Mouse (Mus musculus) liver, embryonic 16.5 days (tissue): Measurements from ENCODE around the gene Mymk. TPM values are rescaled to one million over a fixed set of nuclear protein-coding genes. Genes with fewer than 3 reads are reported as not detected.

Experiments
- ATAC-seq: fragments of 200-750 bp; cut with Nextera tagmentation; 2 replicates; pipeline ENCODE4 v1.8.0; 2017; ENCODE audit warnings: low read depth, mild to moderate bottlenecking, moderate number of reproducible peaks, moderate library complexity
- H3K27ac ChIP-seq: fragments of 300-500 bp; sonication (generic); 2 replicates; pipeline ENCODE4 v1.5.1; 2014; ENCODE audit warnings: mild to moderate bottlenecking, low read length
- H3K27me3 ChIP-seq: fragments of 300-500 bp; sonication (generic); 2 replicates; pipeline ENCODE4 v1.6.1; 2014; ENCODE audit warnings: low read depth, low read length, mixed read lengths; ENCODE audit not compliant: control insufficient read depth, insufficient read depth
- H3K36me3 ChIP-seq: fragments of 300-500 bp; sonication (generic); 2 replicates; pipeline ENCODE4 v1.6.1; 2014; ENCODE audit warnings: mild to moderate bottlenecking; ENCODE audit not compliant: control insufficient read depth, insufficient read depth
- H3K4me1 ChIP-seq: fragments of 300-500 bp; sonication (generic); 2 replicates; pipeline ENCODE4 v1.6.1; 2014; ENCODE audit warnings: low read depth, low read length, mixed read lengths; ENCODE audit not compliant: control insufficient read depth
- H3K4me2 ChIP-seq: fragments of 300-500 bp; sonication (generic); 2 replicates; pipeline ENCODE4 v1.6.1; 2014; ENCODE audit warnings: low read depth, low read length, mixed read lengths
- H3K4me3 ChIP-seq: fragments of 300-500 bp; sonication (generic); 2 replicates; pipeline ENCODE4 v1.5.1; 2014; ENCODE audit warnings: low read depth, mild to moderate bottlenecking, low read length
- H3K9ac ChIP-seq: fragments of 300-500 bp; sonication (generic); 2 replicates; pipeline ENCODE4 v1.6.1; 2014; ENCODE audit warnings: low read depth, low read length
- H3K9me3 ChIP-seq: fragments of 300-500 bp; sonication (generic); replicated peaks from 2 replicates; pipeline ENCODE4 v1.6.1; 2016; ENCODE audit warnings: low read length; ENCODE audit not compliant: control insufficient read depth
- WGBS: fragments of 180-500 bp; shearing (Covaris S2); extraction: QIAGEN DNeasy Blood & Tissue Kit; methylation state at CpG from one replicate; pipeline ENCODE4 v1.1.7; 2014; ENCODE audit not compliant: insufficient replicate concordance; 5-methylcytosine and 5-hydroxymethylcytosine counted together
- polyA plus RNA-seq: library from polyadenylated mRNA; unstranded; fragments of >200 nt; fragmentation: Nextera tagmentation; extraction: Ambion mirVana; gene quantifications from 2 replicates; pipeline ENCODE4 v1.2.1, GENCODE M21; 2015

Gene Mymk
- polyA plus RNA-seq, 1 experiment from 2014 or later = 2.8 TPM

DNA sequence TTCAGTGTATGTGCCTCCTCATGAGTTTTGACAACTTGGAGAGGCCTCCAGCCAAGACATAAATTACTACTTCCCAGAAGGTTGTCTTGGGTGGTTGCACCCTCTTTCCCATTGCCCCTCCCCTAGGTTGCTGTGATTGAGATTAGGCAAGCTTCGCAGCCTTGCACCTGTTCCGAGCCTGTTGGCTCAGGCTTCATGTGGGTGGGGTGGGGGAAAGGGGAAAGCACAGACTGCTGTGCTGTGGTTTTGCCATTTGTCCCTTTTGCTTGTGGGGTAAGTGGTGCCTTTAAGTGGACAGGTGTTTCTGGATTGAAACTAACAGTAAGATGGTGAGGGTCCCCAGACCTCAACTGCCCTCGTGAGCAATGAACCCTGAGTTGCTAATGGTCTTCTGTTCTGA, 36.0 kb downstream of the Mymk start:
- no peaks in the 10 kb centered on the region for H3K27me3 ChIP-seq
- H3K36me3 ChIP-seq = no peaks in the 10 kb centered on the region
- no peak overlapping the region for H3K4me3 ChIP-seq
- no peaks in the 10 kb centered on the region for H3K9me3 ChIP-seq
- 41% methylated on average over 3 of the region's 3 CpGs for WGBS
- H3K4me2 ChIP-seq = no peak overlapping the region
- no peaks in the 10 kb centered on the region for H3K4me1 ChIP-seq
- H3K9ac ChIP-seq = no peak overlapping the region
- no peak overlapping the region for H3K27ac ChIP-seq
- ATAC-seq = no peak

DNA sequence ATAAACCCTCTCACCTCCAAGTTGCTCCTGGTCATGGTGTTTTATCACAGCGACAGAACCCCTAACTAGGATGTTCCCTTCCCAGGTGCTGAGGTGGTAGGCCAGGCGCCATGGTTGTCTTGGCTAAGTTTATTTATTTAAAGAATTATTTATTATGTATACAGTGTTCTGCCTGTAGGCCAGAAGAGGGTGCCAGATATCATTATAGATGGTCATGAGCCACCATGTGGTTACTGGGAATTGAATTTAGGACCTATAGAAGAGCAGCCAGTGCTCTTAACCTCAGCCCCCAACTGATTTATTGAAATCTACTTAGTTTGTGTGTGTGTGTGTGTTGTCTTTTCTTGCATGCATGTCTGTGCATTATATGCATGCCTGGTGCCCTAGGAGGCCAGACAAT, 39.6 kb downstream of the Mymk start:
- H3K27me3 ChIP-seq = peaks cover 4% of the 10 kb centered on the region
- no peak overlapping the region for H3K9ac ChIP-seq
- WGBS = 49% methylated on average over 2 of the region's 2 CpGs
- H3K9me3 ChIP-seq = no peaks in the 10 kb centered on the region
- no peak for ATAC-seq
- H3K36me3 ChIP-seq = no peaks in the 10 kb centered on the region
- H3K4me2 ChIP-seq = no peak overlapping the region
- H3K4me1 ChIP-seq = peaks cover 9% of the 10 kb centered on the region
- no peak overlapping the region for H3K4me3 ChIP-seq
- no peak overlapping the region for H3K27ac ChIP-seq

DNA sequence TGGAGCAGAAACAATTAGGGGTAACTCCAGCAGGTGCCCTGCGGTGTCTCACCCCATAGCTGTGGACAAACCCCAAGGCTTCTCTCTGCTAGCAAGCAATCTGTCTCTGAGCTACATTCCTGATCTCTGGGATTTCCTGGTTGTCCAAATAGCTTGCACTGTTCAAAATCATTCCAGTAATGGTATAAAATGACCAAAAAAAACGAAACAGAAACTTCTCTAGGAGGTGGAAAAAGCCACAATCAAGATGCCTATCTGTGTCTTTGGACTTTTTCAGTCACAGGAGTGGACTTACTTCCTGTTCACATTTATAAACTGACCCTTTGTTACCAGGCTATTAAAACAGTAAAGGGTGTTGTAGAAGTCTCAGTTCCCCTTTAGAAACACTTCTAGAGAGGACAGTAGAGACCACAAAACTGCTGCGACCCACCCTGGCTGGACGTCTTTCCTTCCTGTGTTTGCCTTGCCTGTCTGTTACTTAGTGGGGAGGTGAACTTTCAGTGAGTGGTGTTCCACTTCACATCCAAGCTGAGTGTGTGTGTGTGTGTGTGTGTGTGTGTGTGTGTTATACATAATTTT, 43.5 kb downstream of the Mymk start:
- peaks cover 5% of the 10 kb centered on the region for H3K27me3 ChIP-seq
- H3K27ac ChIP-seq = no peak overlapping the region
- 29% methylated on average over 4 of the region's 4 CpGs for WGBS
- no peak for ATAC-seq
- peaks cover 9% of the 10 kb centered on the region for H3K4me1 ChIP-seq
- no peaks in the 10 kb centered on the region for H3K36me3 ChIP-seq
- H3K9ac ChIP-seq = no peak overlapping the region
- no peaks in the 10 kb centered on the region for H3K9me3 ChIP-seq
- no peak overlapping the region for H3K4me2 ChIP-seq
- H3K4me3 ChIP-seq = no peak overlapping the region

DNA sequence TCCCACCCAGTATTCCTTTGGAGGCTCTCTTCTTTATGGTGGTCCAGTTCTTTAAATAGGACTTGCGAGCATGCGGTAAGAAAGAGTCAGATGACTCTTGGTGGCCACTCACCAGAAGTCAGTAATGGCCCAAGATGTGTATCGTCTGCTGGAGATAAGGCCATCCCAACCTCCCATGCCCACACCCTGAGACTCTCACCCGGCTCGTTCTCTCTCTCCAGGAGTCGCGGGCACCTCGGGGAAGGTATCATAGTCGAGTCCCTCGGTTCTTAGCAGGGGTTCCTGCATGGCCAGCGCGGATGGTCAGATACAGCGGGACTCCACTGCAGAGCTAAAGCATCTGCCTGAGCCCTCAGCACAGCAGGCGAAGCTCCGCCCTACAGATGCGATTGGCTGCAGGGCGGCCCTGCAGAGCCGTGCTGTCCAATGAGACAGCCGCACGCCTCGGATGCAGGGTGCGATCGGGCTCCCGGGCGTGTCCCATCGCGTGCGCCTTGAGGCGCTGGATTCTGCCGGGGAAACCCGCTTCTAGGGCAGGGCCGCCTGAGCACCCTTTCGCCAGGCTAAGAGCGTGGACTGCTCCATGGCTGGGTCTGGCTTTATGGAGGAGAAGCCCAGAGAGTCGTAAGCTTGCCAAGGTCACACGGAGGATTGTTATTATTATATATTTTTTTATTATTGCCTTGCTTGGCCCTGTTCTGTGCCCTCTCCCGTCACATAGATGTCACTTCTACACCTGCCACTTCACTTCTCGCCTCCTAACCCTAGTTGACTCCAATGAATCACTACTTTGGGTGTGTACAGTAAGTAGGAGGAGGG, 44.2 kb downstream of the Mymk start, which contains the start of gene Slc2a6:
TSS of gene Slc2a6 (minus strand) at position 381 of the 819 bp plus-strand sequence.
- Histone ChIP-seq H3K27ac (no peak within 1 kb of the TSS), H3K27me3 (peaks cover 5% of the 10 kb centered on the region), H3K4me3 (0 out of 2 replicates have a peak within 1 kb of the TSS, but pooled peaks have one; percentile 25), H3K4me2 (peak within 1 kb of the TSS; percentile 43), H3K36me3 (no peaks in the 10 kb centered on the region), H3K9ac (no peak within 1 kb of the TSS), H3K4me1 (peaks cover 9% of the 10 kb centered on the region), H3K9me3 (no peaks in the 10 kb centered on the region)
- ATAC-seq = peak; percentile 90
- 2% methylated on average over 38 of the region's 38 CpGs for WGBS

DNA sequence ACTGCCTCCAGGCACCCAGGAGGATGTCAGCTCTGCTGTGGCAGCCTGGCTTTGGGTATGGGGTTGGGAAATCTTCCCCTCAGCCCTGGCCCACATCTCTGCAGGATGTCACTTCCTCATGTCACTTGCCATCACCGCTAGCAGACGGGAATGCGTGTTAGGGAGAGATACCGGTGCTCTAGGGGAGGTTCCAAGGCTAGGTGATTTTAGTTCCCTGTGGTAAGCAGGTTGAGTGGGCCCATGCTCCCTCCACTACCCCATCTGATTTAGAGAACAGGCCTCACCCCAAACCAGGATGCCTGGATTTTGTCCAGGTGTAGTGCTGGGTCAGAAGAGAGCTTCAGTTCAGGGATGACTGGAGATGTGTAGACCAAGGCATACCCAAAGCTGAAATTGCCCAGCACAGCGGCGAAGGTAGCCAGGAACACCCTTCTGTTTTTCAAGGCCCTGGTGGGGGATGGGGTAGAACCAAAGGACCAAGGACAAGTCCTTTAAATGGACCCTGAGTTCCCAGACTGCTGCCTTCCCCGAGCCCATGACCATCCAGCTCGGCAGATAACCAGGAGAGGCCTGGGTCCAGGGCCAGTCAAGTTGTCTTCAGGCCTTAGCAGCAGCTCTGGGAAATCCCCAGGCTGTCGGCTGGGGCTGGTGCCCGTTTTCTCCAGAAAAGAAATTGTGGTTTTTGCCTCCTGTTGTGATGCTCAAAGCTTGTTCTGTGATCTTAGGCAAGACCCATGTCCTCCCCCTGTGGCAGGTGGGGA, 44.9 kb downstream of the Mymk start:
- no peaks in the 10 kb centered on the region for H3K9me3 ChIP-seq
- 39% methylated on average over 10 of the region's 10 CpGs for WGBS
- H3K9ac ChIP-seq = no peak overlapping the region
- no peak overlapping the region for H3K27ac ChIP-seq
- H3K4me2 ChIP-seq = no peak overlapping the region
- no peak for ATAC-seq
- H3K4me1 ChIP-seq = peaks cover 9% of the 10 kb centered on the region
- H3K4me3 ChIP-seq = no peak overlapping the region
- no peaks in the 10 kb centered on the region for H3K36me3 ChIP-seq
- peaks cover 5% of the 10 kb centered on the region for H3K27me3 ChIP-seq

DNA sequence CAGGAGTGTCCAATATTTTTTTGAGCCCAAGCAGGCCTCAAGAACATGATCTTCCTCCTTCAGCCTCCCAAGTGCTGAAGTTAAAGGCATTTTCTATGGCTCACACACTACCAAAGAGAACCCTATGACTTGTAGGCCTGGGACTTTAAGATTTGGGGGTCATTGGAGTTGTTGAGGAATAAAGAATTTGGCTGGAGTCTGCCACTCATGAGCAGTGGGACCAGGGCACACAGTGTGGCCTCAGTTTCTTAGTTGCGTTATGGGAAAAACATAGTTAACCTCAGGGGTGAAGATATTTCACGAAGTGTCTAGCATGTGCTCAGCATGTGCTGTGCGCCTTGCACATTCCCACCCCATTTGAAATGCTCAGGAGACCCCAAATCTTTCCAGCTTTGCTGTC, 45.6 kb downstream of the Mymk start:
- Histone ChIP-seq H3K27ac (no peak overlapping the region), H3K9me3 (no peaks in the 10 kb centered on the region), H3K4me2 (no peak overlapping the region), H3K27me3 (peaks cover 5% of the 10 kb centered on the region), H3K9ac (no peak overlapping the region), H3K36me3 (no peaks in the 10 kb centered on the region), H3K4me1 (peaks cover 9% of the 10 kb centered on the region), H3K4me3 (no peak overlapping the region)
- whole genome bisulfite sequencing = 74% methylated on average over 3 of the region's 3 CpGs
- ATAC-seq = no peak

DNA sequence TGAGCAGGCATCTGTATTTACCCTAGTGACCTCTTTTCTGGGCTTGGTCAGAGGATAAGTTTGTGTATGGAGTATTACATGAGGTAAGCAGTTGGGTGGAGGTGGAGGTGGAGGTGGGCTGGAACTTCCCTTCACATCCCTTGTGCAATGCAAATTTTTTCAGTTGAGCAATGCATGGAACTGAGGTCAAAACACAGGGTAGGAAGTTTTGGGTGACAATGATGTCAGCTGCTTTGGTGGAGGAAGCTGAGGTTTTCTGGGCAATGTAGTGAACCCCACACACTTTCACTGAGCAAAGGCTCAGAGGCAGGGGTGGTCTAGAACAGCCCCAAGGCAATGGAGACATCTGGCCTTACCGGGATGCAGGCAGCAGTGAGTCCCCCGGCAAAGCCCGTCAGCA, 46.4 kb downstream of the Mymk start:
- 61% methylated on average over 3 of the region's 3 CpGs for WGBS
- H3K36me3 ChIP-seq = no peaks in the 10 kb centered on the region
- H3K9me3 ChIP-seq = no peaks in the 10 kb centered on the region
- peaks cover 9% of the 10 kb centered on the region for H3K4me1 ChIP-seq
- H3K9ac ChIP-seq = no peak overlapping the region
- peak; percentile 40; the same call in 1 of the 2 replicates for ATAC-seq
- no peak overlapping the region for H3K4me3 ChIP-seq
- H3K27ac ChIP-seq = no peak overlapping the region
- H3K4me2 ChIP-seq = no peak overlapping the region
- H3K27me3 ChIP-seq = peaks cover 5% of the 10 kb centered on the region

DNA sequence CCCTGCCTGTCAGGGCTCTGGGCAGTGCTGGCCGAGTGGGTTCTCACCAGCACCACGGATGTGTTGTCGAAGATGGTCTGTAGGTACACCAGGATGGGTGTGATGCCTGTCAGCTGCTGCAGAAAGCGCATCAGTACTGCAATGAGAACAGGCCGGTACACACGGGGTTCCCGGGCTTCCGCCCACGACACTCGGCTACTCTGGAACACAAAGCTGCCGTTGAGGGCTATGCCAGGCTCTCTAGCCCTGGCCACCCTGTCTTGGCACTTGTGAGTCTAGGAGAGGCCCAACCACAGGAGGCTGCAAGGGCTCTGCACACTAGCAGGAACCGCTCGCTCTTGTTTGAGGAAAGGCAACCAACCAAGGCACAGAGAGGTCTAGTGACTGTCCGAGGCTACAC, 47.8 kb downstream of the Mymk start:
- no peaks in the 10 kb centered on the region for H3K9me3 ChIP-seq
- ATAC-seq = no peak
- peaks cover 5% of the 10 kb centered on the region for H3K27me3 ChIP-seq

More for the DNA sequence above, 47.8 kb downstream of the Mymk start:
- no peak overlapping the region for H3K4me2 ChIP-seq
- 76% methylated on average over 14 of the region's 14 CpGs for WGBS
- no peak overlapping the region for H3K9ac ChIP-seq
- peaks cover 9% of the 10 kb centered on the region for H3K4me1 ChIP-seq
- no peaks in the 10 kb centered on the region for H3K36me3 ChIP-seq
- no peak overlapping the region for H3K4me3 ChIP-seq
- no peak overlapping the region for H3K27ac ChIP-seq
